Mouse (Mus musculus): ENCODE data around the gene Gm14569. TPM values are rescaled to one million over a fixed set of nuclear protein-coding genes. Genes with fewer than 3 reads are reported as not detected.

Gene Gm14569
- not detected in 2 replicates for polyA plus RNA-seq (2015; fragmentation: Nextera tagmentation; extraction: Ambion mirVana)

- Histone ChIP-seq H3K36me3 (ENCODE audit: control insufficient read depth, insufficient read depth) (no peaks in the 10 kb centered on the region), H3K9me3 (replicated peaks; ENCODE audit: control insufficient read depth, low read length) (no peaks in the 10 kb centered on the region), H3K27ac (ENCODE audit: low read length) (no peak within 1 kb of the TSS), H3K4me2 (ENCODE audit: low read depth, low read length) (no peak within 1 kb of the TSS), H3K4me1 (ENCODE audit: control insufficient read depth, insufficient read depth, low read length) (no peaks in the 10 kb centered on the region), H3K27me3 (ENCODE audit: control insufficient read depth, insufficient read depth, low read length) (no peaks in the 10 kb centered on the region), H3K4me3 (ENCODE audit: low read length) (no peak within 1 kb of the TSS), H3K9ac (ENCODE audit: low read length) (no peak within 1 kb of the TSS)
- 86% methylated on average over 4 of the region's 4 CpGs for WGBS
- ATAC-seq (replicated peaks; ENCODE audit: extremely low read depth, insufficient read depth, low FRiP score) = no peak
Observed at GRCm38 (mm10) chrX:36491730-36492129, at the start of gene Gm14569. Gene Gm14569 (minus strand): TSS chrX:36491830.

DNA sequence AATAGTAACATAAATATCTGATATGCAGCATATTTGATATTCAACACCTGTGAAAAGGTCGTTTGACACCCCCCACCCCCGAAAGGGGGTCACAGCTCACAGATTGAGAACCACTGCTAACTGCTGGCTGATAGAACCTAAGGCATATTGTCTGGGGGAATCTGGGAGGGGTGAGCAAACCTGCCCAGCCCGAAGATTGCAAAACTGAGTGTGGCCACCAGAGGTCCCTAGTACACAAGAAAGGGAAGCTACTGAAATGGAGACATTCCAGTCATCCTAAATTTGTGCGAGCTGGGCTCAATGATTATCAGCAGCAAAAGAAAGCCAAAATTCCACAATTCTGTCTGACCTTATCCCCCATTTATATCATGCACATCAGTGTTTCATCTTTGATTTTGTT is 42.9 kb upstream of the Gm14569 start:
- no peaks in the 10 kb centered on the region for H3K27me3 ChIP-seq (ENCODE audit: control insufficient read depth, insufficient read depth, low read length)
- no peak overlapping the region for H3K4me3 ChIP-seq (ENCODE audit: low read length)
- no peaks in the 10 kb centered on the region for H3K9me3 ChIP-seq (replicated peaks; ENCODE audit: control insufficient read depth, low read length)
- ATAC-seq (replicated peaks; ENCODE audit: extremely low read depth, insufficient read depth, low FRiP score) = no peak
- WGBS = 13% methylated on average over 4 of the region's 4 CpGs
- no peaks in the 10 kb centered on the region for H3K36me3 ChIP-seq (ENCODE audit: control insufficient read depth, insufficient read depth)
- no peak overlapping the region for H3K4me2 ChIP-seq (ENCODE audit: low read depth, low read length)
- no peak overlapping the region for H3K27ac ChIP-seq (ENCODE audit: low read length)
- no peak overlapping the region for H3K9ac ChIP-seq (ENCODE audit: low read length)
- no peaks in the 10 kb centered on the region for H3K4me1 ChIP-seq (ENCODE audit: control insufficient read depth, insufficient read depth, low read length)

DNA sequence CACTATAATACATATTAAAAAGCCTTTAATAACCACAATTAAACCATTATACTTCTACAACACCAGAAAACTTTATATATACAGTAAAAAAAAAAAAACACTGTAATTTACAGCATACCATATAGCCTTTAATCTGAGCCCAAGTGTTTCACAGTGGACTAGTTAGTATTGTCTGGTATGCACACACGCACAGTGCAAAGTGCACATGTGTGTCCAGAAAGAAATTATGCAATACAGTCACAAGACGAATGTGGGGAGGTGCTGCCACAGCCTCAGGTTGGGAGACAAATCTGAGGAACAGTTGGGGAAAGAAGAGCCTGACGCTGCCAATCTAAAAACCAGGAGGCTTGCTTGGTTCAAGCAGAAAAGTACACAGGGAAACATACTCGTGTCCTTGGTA is 42.1 kb upstream of the Gm14569 start:
- H3K9ac ChIP-seq (ENCODE audit: low read length) = no peak overlapping the region
- no peak overlapping the region for H3K27ac ChIP-seq (ENCODE audit: low read length)
- WGBS = 72% methylated on average over 4 of the region's 4 CpGs
- H3K4me1 ChIP-seq (ENCODE audit: control insufficient read depth, insufficient read depth, low read length) = no peaks in the 10 kb centered on the region
- H3K9me3 ChIP-seq (replicated peaks; ENCODE audit: control insufficient read depth, low read length) = no peaks in the 10 kb centered on the region
- H3K36me3 ChIP-seq (ENCODE audit: control insufficient read depth, insufficient read depth) = no peaks in the 10 kb centered on the region
- no peak overlapping the region for H3K4me3 ChIP-seq (ENCODE audit: low read length)
- no peak overlapping the region for H3K4me2 ChIP-seq (ENCODE audit: low read depth, low read length)
- ATAC-seq (replicated peaks; ENCODE audit: extremely low read depth, insufficient read depth, low FRiP score) = no peak
- no peaks in the 10 kb centered on the region for H3K27me3 ChIP-seq (ENCODE audit: control insufficient read depth, insufficient read depth, low read length)

- Histone ChIP-seq H3K36me3 (ENCODE audit: control insufficient read depth, insufficient read depth) (no peaks in the 10 kb centered on the region), H3K27ac (ENCODE audit: low read length) (no peak overlapping the region), H3K4me3 (ENCODE audit: low read length) (no peak overlapping the region), H3K4me2 (ENCODE audit: low read depth, low read length) (no peak overlapping the region), H3K9me3 (replicated peaks; ENCODE audit: control insufficient read depth, low read length) (no peaks in the 10 kb centered on the region), H3K9ac (ENCODE audit: low read length) (no peak overlapping the region), H3K4me1 (ENCODE audit: control insufficient read depth, insufficient read depth, low read length) (no peaks in the 10 kb centered on the region), H3K27me3 (ENCODE audit: control insufficient read depth, insufficient read depth, low read length) (no peaks in the 10 kb centered on the region)
- WGBS = 53% methylated on average over 5 of the region's 5 CpGs
- ATAC-seq (replicated peaks; ENCODE audit: extremely low read depth, insufficient read depth, low FRiP score) = no peak
Observed at GRCm38 (mm10) chrX:36530251-36530650, 38.6 kb upstream of the Gm14569 start.

- no peaks in the 10 kb centered on the region for H3K4me1 ChIP-seq (ENCODE audit: control insufficient read depth, insufficient read depth, low read length)
Observed at GRCm38 (mm10) chrX:36523729-36524128, 32.1 kb upstream of the Gm14569 start.

GRCm38 (mm10) chrX:36513726-36514125 is 22.1 kb upstream of the Gm14569 start:
- Histone ChIP-seq H3K27me3 (ENCODE audit: control insufficient read depth, insufficient read depth, low read length) (no peaks in the 10 kb centered on the region), H3K36me3 (ENCODE audit: control insufficient read depth, insufficient read depth) (no peaks in the 10 kb centered on the region), H3K27ac (ENCODE audit: low read length) (no peak overlapping the region), H3K4me3 (ENCODE audit: low read length) (no peak overlapping the region), H3K9me3 (replicated peaks; ENCODE audit: control insufficient read depth, low read length) (no peaks in the 10 kb centered on the region), H3K4me1 (ENCODE audit: control insufficient read depth, insufficient read depth, low read length) (no peaks in the 10 kb centered on the region), H3K9ac (ENCODE audit: low read length) (no peak overlapping the region), H3K4me2 (ENCODE audit: low read depth, low read length) (no peak overlapping the region)
- WGBS = 53% methylated on average over 8 of the region's 8 CpGs
- ATAC-seq (replicated peaks; ENCODE audit: extremely low read depth, insufficient read depth, low FRiP score) = no peak

More at GRCm38 (mm10) chrX:36523729-36524128, 32.1 kb upstream of the Gm14569 start:
- WGBS = 59% methylated on average over 5 of the region's 5 CpGs
- Histone ChIP-seq H3K27ac (ENCODE audit: low read length) (no peak overlapping the region), H3K9ac (ENCODE audit: low read length) (no peak overlapping the region), H3K27me3 (ENCODE audit: control insufficient read depth, insufficient read depth, low read length) (no peaks in the 10 kb centered on the region), H3K4me2 (ENCODE audit: low read depth, low read length) (no peak overlapping the region), H3K9me3 (replicated peaks; ENCODE audit: control insufficient read depth, low read length) (no peaks in the 10 kb centered on the region), H3K4me3 (ENCODE audit: low read length) (no peak overlapping the region), H3K36me3 (ENCODE audit: control insufficient read depth, insufficient read depth) (no peaks in the 10 kb centered on the region)
- no peak for ATAC-seq (replicated peaks; ENCODE audit: extremely low read depth, insufficient read depth, low FRiP score)

DNA sequence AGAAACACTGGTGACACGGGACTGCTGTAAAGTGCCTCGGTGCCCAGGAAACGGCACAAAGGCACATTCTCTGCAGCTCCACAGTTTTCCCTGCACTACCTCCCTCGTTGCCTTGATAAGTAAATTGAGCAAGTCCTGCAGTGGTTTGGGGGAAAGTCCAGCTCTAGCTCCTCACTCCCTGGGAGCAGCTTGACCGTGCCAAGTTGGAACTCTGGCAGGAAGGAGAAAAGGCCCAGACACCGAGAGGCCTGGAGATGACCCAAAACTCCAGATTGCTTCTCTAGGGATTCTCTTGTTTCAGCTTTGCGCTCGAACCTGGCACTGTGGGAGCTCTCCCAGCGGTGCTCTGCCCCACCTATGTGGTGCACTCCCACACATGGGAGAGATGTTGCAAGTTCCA is 21.6 kb upstream of the Gm14569 start:
- Histone ChIP-seq H3K4me1 (ENCODE audit: control insufficient read depth, insufficient read depth, low read length) (no peaks in the 10 kb centered on the region), H3K36me3 (ENCODE audit: control insufficient read depth, insufficient read depth) (no peaks in the 10 kb centered on the region), H3K27ac (ENCODE audit: low read length) (no peak overlapping the region), H3K4me3 (ENCODE audit: low read length) (no peak overlapping the region), H3K9ac (ENCODE audit: low read length) (no peak overlapping the region), H3K4me2 (ENCODE audit: low read depth, low read length) (no peak overlapping the region), H3K27me3 (ENCODE audit: control insufficient read depth, insufficient read depth, low read length) (no peaks in the 10 kb centered on the region), H3K9me3 (replicated peaks; ENCODE audit: control insufficient read depth, low read length) (no peaks in the 10 kb centered on the region)
- WGBS = 51% methylated on average over 9 of the region's 9 CpGs
- ATAC-seq (replicated peaks; ENCODE audit: extremely low read depth, insufficient read depth, low FRiP score) = no peak

DNA sequence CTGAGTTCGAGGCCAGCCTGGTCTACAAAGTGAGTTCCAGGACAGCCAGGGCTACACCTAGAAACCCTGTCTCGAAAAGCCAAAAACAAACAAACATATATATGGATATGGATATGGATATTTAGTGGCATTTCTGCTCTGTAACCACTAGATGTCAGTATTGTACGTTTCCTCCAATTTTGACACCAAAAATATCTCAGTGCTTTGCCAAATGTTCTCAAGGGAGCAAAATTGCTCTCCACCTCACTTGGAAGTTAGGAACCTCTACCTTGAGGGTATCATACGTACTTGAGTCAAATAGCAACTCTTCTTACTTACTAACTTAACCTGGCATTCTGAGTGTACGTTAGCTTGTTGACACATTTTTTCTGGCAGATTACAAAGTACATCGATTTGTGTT is 15.2 kb upstream of the Gm14569 start:
- Histone ChIP-seq H3K9me3 (replicated peaks; ENCODE audit: control insufficient read depth, low read length) (no peaks in the 10 kb centered on the region), H3K27me3 (ENCODE audit: control insufficient read depth, insufficient read depth, low read length) (no peaks in the 10 kb centered on the region), H3K4me1 (ENCODE audit: control insufficient read depth, insufficient read depth, low read length) (no peaks in the 10 kb centered on the region), H3K4me3 (ENCODE audit: low read length) (no peak overlapping the region), H3K27ac (ENCODE audit: low read length) (no peak overlapping the region), H3K4me2 (ENCODE audit: low read depth, low read length) (no peak overlapping the region), H3K9ac (ENCODE audit: low read length) (no peak overlapping the region), H3K36me3 (ENCODE audit: control insufficient read depth, insufficient read depth) (no peaks in the 10 kb centered on the region)
- WGBS = 49% methylated on average over 6 of the region's 6 CpGs
- ATAC-seq (replicated peaks; ENCODE audit: extremely low read depth, insufficient read depth, low FRiP score) = no peak

GRCm38 (mm10) chrX:36489506-36489905 is 2.1 kb downstream of the Gm14569 start:
- Histone ChIP-seq H3K27ac (ENCODE audit: low read length) (no peak overlapping the region), H3K4me3 (ENCODE audit: low read length) (no peak overlapping the region), H3K9ac (ENCODE audit: low read length) (no peak overlapping the region), H3K4me2 (ENCODE audit: low read depth, low read length) (no peak overlapping the region), H3K9me3 (replicated peaks; ENCODE audit: control insufficient read depth, low read length) (no peaks in the 10 kb centered on the region), H3K27me3 (ENCODE audit: control insufficient read depth, insufficient read depth, low read length) (no peaks in the 10 kb centered on the region), H3K4me1 (ENCODE audit: control insufficient read depth, insufficient read depth, low read length) (no peaks in the 10 kb centered on the region), H3K36me3 (ENCODE audit: control insufficient read depth, insufficient read depth) (no peaks in the 10 kb centered on the region)
- no peak for ATAC-seq (replicated peaks; ENCODE audit: extremely low read depth, insufficient read depth, low FRiP score)
- WGBS = 11% methylated on average over 3 of the region's 3 CpGs

DNA sequence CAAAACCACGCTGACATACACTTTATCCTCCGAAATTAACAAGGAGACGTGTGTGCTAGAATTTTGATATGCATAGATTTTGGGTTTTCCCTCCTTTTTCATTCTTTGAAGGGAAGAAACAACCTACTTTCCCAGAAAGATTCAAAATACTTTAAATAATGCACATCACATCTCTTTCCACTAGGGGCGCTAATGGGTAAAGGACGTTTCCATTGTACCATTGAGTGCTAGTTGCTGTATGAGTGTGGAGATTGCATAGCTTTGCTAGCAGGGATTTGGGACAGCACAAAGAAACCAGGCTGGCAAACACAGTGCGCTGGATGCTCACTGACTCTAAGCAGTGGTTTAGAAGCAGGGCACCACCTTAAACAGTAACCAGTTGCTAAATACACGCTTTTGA is 3.6 kb downstream of the Gm14569 start:
- H3K27me3 ChIP-seq (ENCODE audit: control insufficient read depth, insufficient read depth, low read length) = no peaks in the 10 kb centered on the region
- H3K36me3 ChIP-seq (ENCODE audit: control insufficient read depth, insufficient read depth) = no peaks in the 10 kb centered on the region
- H3K4me1 ChIP-seq (ENCODE audit: control insufficient read depth, insufficient read depth, low read length) = no peaks in the 10 kb centered on the region
- ATAC-seq (replicated peaks; ENCODE audit: extremely low read depth, insufficient read depth, low FRiP score) = no peak
- 34% methylated on average over 7 of the region's 7 CpGs for WGBS
- H3K4me3 ChIP-seq (ENCODE audit: low read length) = no peak overlapping the region
- no peaks in the 10 kb centered on the region for H3K9me3 ChIP-seq (replicated peaks; ENCODE audit: control insufficient read depth, low read length)
- H3K4me2 ChIP-seq (ENCODE audit: low read depth, low read length) = no peak overlapping the region
- no peak overlapping the region for H3K27ac ChIP-seq (ENCODE audit: low read length)
- no peak overlapping the region for H3K9ac ChIP-seq (ENCODE audit: low read length)
